Mouse (Mus musculus) liver, embryonic 13.5 days (tissue): Measurements from ENCODE around the gene Vps54. TPM values are rescaled to one million over a fixed set of nuclear protein-coding genes. Genes with fewer than 3 reads are reported as not detected.
"Not testable (repeated sequence)": the region's sequence is repeated elsewhere in the genome, so short reads cannot be mapped to it uniquely, and the experiment has no call there.

Source experiments
- ATAC-seq: fragments of 200-750 bp; cut with Nextera tagmentation; 2 replicates; pipeline ENCODE4 v1.8.0; 2017; ENCODE audit warnings: low read depth, mild to moderate bottlenecking, moderate number of reproducible peaks, moderate library complexity
- DNase-seq: peaks from one replicate; pipeline ENCODE4 v3.0.0; 2022
- H3K27ac ChIP-seq: fragments of 300-500 bp; sonication (generic); 2 replicates; pipeline ENCODE4 v1.5.1; 2015; ENCODE audit warnings: moderate library complexity, mild to moderate bottlenecking, inconsistent platforms
- H3K27me3 ChIP-seq: fragments of 300-500 bp; sonication (generic); 2 replicates; pipeline ENCODE4 v1.6.1; 2015; ENCODE audit warnings: mild to moderate bottlenecking, inconsistent platforms
- H3K36me3 ChIP-seq: fragments of 300-500 bp; sonication (generic); 2 replicates; pipeline ENCODE4 v1.6.1; 2015; ENCODE audit warnings: mild to moderate bottlenecking, inconsistent platforms
- H3K4me1 ChIP-seq: fragments of 300-500 bp; sonication (generic); replicated peaks from 2 replicates; pipeline ENCODE4 v1.6.1; 2015; ENCODE audit warnings: inconsistent platforms
- H3K4me2 ChIP-seq: fragments of 300-500 bp; sonication (generic); 2 replicates; pipeline ENCODE4 v1.6.1; 2015; ENCODE audit warnings: inconsistent platforms, mild to moderate bottlenecking, moderate library complexity
- H3K4me3 ChIP-seq: fragments of 300-500 bp; sonication (generic); replicated peaks from 2 replicates; pipeline ENCODE4 v1.5.1; 2015; ENCODE audit warnings: mild to moderate bottlenecking, inconsistent platforms
- H3K9ac ChIP-seq: fragments of 300-500 bp; sonication (generic); 2 replicates; pipeline ENCODE4 v1.6.1; 2015; ENCODE audit warnings: mild to moderate bottlenecking, inconsistent platforms
- H3K9me3 ChIP-seq: fragments of 300-500 bp; sonication (generic); replicated peaks from 2 replicates; pipeline ENCODE4 v1.6.1; 2016; ENCODE audit warnings: inconsistent platforms
- WGBS: fragments of 180-500 bp; shearing (Covaris S2); methylation state at CpG from one replicate; pipeline ENCODE4 v1.1.7; 2015; ENCODE audit not compliant: insufficient replicate concordance; 5-methylcytosine and 5-hydroxymethylcytosine counted together
- polyA plus RNA-seq: library from polyadenylated mRNA; unstranded; fragments of >200 nt; fragmentation: Nextera tagmentation; extraction: Ambion mirVana; gene quantifications from 2 replicates; pipeline ENCODE4 v1.2.1, GENCODE M21; 2015

The Vps54 gene
- polyA plus RNA-seq, 1 experiment from 2014 or later = 3.8 TPM

DNA sequence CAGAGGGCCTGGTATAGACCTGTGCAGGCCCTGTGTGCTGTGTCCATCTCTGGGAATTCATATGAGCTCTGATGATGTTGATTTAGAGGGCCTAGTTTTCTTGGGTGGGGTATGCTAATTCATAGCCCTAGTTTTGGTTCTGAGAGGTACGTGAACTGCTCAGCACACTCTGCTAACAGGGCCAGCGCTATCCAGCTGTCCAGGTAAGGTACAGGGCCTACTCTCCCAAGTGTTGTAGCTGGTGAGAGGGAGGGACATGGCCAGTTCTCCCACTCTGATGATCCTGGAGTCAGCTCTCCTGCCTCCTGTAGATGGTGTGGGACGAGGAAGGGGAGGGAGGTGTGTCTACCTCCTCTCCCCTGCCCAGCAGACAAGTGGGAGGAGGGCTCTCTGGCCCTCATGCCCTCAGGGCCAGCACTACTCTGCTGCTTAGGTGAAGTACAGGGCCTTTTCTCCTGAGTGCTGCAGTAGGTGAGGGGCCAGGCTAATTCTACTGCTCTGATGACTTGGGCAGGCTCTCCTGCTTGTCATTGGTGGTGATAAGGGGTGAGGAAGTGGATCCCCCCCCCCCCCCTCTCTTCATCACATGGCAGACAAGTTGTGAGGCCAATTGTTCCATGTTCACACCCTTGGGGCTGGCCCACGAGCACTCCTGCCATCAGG, 8.3 kb downstream of the Vps54 start:
- Histone ChIP-seq H3K4me2 (no peak overlapping the region), H3K9ac (no peak overlapping the region), H3K27me3 (no peaks in the 10 kb centered on the region), H3K4me3 (no peak overlapping the region), H3K4me1 (peaks cover 13% of the 10 kb centered on the region), H3K36me3 (no peaks in the 10 kb centered on the region; the same call in 1 of the 2 replicates), H3K9me3 (no peaks in the 10 kb centered on the region), H3K27ac (no peak overlapping the region)
- no peak for DNase-seq
- ATAC-seq = peak; percentile 31
- whole genome bisulfite sequencing = 68% methylated on average over 4 of the region's 4 CpGs

DNA sequence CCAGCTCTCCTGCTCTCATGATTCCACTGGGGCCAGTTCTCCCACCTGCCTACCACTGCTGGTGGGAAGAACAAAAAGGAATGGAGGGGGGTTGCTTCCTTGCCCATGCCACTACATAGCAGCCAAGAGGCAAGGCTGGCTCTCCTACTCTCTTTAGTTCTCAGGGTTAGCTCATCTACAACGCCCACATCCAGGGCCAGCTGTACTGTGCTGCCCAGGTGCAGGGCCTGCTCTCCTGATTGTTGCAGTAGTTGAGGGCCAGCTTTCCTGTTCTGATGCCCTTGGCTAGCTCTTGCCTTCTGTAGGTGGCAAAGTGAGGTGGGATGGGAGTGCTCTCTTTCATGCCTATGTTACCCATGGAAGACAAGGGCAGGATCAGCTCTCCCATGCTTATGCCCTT, 8.9 kb downstream of the Vps54 start:
- H3K4me3 ChIP-seq = no peak overlapping the region
- ATAC-seq = peak; percentile 26; the same call in 1 of the 2 replicates
- H3K27me3 ChIP-seq = no peaks in the 10 kb centered on the region
- DNase-seq = no peak
- 88% methylated on average over 1 of the region's 1 CpGs for WGBS
- no peak overlapping the region for H3K9ac ChIP-seq
- peaks cover 17% of the 10 kb centered on the region for H3K4me1 ChIP-seq
- H3K4me2 ChIP-seq = no peak overlapping the region
- no peak overlapping the region for H3K27ac ChIP-seq
- H3K9me3 ChIP-seq = no peaks in the 10 kb centered on the region
- H3K36me3 ChIP-seq = no peaks in the 10 kb centered on the region; the same call in 1 of the 2 replicates

- H3K9ac ChIP-seq = no peak overlapping the region
- H3K27me3 ChIP-seq = no peaks in the 10 kb centered on the region
- WGBS = 57% methylated on average over 1 of the region's 1 CpGs
- no peak overlapping the region for H3K27ac ChIP-seq
- no peak overlapping the region for H3K4me3 ChIP-seq
- H3K4me1 ChIP-seq = peaks cover 25% of the 10 kb centered on the region
- H3K36me3 ChIP-seq = no peaks in the 10 kb centered on the region; the same call in 1 of the 2 replicates
- no peak overlapping the region for H3K4me2 ChIP-seq
- no peaks in the 10 kb centered on the region for H3K9me3 ChIP-seq
- DNase-seq = no peak
- no peak for ATAC-seq
Observed at GRCm38 (mm10) chr11:21250366-21250765, 11.3 kb downstream of the Vps54 start.

DNA sequence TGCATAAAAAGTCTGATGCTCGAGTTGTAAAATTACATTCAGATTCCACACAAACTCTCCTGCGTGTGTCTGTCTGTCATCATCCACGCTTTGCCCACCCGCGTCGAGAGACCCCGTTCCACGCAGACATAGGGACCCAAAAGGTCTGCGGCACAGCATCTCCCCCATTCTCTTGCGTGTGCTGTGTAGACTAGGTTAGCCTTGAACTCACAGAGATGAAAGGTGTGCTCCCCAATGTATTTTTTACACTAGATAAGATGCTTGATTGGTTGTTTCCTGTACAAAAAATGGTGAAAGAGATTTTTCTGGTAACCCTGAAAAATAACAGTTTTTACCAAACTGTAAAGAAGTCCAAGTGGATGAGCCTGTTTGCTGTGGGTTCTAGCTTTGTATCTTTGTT, 19.5 kb downstream of the Vps54 start:
- H3K27ac ChIP-seq, ATAC-seq, H3K4me2 ChIP-seq, DNase-seq, H3K36me3 ChIP-seq, H3K4me1 ChIP-seq, H3K9ac ChIP-seq, H3K9me3 ChIP-seq, H3K4me3 ChIP-seq, H3K27me3 ChIP-seq: not testable (repeated sequence)
- 92% methylated on average over 10 of the region's 10 CpGs for WGBS

DNA sequence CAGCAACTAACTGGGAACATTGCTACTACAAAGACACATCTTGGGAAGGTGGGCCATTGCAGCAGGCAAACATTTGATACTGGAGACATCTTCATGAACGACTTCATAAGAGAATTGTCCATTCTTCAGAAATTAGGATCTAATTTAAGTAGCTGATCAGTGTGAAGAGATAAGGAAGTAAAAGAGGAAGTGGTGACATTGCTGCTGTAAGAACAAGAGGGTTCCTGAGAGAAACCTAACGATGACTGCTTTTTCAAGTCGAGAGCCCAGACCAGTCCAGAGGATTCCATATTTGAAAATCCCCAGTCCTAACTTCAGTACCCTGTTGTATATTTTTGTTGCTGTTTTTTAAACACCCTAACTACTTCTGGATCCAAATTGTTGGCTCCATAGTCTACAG, 26.3 kb downstream of the Vps54 start:
- H3K27me3 ChIP-seq = no peaks in the 10 kb centered on the region
- no peaks in the 10 kb centered on the region for H3K9me3 ChIP-seq
- no peak overlapping the region for H3K9ac ChIP-seq
- H3K36me3 ChIP-seq = peaks cover 16% of the 10 kb centered on the region
- 17% methylated on average over 3 of the region's 3 CpGs for whole genome bisulfite sequencing
- no peak for DNase-seq
- no peak overlapping the region for H3K4me2 ChIP-seq
- no peak overlapping the region for H3K27ac ChIP-seq
- ATAC-seq = no peak
- no peak overlapping the region for H3K4me3 ChIP-seq
- H3K4me1 ChIP-seq = no peaks in the 10 kb centered on the region

DNA sequence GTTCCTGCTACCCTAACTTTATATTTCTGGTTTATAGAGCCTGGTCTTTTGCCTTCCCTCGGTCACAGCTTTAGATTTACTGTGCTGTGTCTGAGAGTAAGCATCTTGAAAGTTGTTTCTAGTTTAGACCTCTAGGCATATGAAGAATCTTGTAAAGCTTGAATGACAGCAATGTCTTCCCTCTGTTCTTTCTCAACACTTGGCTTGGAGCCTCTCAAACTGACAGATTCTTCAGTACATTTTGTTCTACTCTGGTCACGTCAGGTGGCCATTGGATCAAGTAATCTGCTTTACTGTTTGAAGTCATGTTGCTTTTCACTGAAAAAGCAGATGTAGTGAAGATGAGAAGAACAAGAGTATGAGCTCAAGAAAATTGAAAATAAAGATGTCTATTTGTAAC, 37.1 kb downstream of the Vps54 start:
- ATAC-seq (no peak), DNase-seq (no peak)
- Histone ChIP-seq H3K9me3 (no peaks in the 10 kb centered on the region), H3K4me2 (no peak overlapping the region), H3K9ac (no peak overlapping the region), H3K36me3 (peaks cover 24% of the 10 kb centered on the region), H3K4me1 (no peaks in the 10 kb centered on the region), H3K4me3 (no peak overlapping the region), H3K27me3 (no peaks in the 10 kb centered on the region), H3K27ac (no peak overlapping the region)
- 85% methylated on average over 2 of the region's 2 CpGs for WGBS

DNA sequence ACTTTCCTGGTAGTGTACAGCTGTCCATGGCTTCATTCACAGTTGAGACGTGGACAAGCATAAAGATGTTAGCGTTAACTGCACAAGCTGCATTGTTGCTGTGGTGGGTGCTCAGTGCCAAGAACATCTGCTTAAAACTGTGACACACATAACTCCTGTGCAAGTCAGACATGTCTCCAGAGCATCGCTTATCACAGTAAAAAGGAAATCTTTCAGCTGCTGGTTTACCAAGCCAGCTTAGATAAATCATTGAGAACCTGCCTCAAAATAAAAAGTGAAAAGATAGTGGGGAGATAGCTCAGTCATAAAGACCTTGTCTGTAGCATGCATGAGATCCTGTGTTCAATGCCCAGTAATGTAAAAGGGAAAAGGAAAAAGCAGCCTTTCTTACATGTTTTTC, 47.3 kb downstream of the Vps54 start:
- Histone ChIP-seq H3K36me3 (peaks cover 7% of the 10 kb centered on the region; the same call in 1 of the 2 replicates), H3K9ac (no peak overlapping the region), H3K27ac (no peak overlapping the region), H3K27me3 (no peaks in the 10 kb centered on the region), H3K9me3 (no peaks in the 10 kb centered on the region), H3K4me2 (no peak overlapping the region), H3K4me3 (no peak overlapping the region), H3K4me1 (no peaks in the 10 kb centered on the region)
- ATAC-seq = no peak
- 50% methylated on average over 3 of the region's 3 CpGs for WGBS
- DNase-seq = no peak

DNA sequence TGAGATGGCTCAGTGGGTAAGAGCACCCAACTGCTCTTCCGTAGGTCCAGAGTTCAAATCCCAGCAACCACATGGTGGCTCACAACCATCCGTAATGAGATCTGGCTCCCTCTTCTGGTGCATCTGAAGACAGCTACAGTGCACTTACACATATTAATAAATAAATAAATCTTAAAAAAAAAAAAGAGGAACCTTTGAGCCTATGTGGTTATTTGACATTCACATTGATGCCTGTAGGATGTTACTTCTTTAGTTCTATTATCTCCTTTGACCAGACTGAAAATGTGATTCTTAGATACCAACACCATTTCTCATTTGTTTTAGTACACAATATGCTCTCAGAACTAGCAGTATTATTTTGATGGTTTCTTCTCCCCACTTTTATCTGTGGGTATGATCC, 49.1 kb downstream of the Vps54 start:
- not testable (repeated sequence) for H3K4me2 ChIP-seq, H3K9ac ChIP-seq, ATAC-seq, H3K27ac ChIP-seq, H3K4me3 ChIP-seq, H3K36me3 ChIP-seq, H3K27me3 ChIP-seq, H3K4me1 ChIP-seq, DNase-seq, H3K9me3 ChIP-seq
- whole genome bisulfite sequencing = 86% methylated on average over 2 of the region's 2 CpGs

DNA sequence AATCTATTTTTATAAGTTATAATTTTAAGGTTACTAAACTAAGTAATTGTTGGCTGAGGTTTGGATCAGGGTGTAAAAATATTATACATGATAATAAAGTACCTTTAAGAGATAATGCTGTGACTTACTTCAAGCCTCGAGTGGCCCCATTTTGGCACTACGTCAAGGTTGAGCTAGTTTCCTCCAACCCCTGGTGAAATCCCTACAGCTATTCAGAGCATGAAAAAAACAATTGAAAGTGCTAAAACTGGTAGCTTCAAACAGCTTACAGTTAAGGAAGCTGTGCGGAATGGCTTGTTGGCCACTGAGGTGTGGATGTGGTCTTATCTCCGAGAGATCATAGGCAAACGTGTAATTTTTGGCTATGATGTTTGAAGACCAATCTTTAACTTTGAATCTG, 56.4 kb downstream of the Vps54 start:
- Histone ChIP-seq H3K4me3 (no peak overlapping the region), H3K9ac (no peak overlapping the region), H3K36me3 (peaks cover 15% of the 10 kb centered on the region), H3K4me2 (no peak overlapping the region), H3K27me3 (no peaks in the 10 kb centered on the region), H3K4me1 (peaks cover 3% of the 10 kb centered on the region), H3K9me3 (no peaks in the 10 kb centered on the region), H3K27ac (no peak overlapping the region)
- 78% methylated on average over 5 of the region's 5 CpGs for WGBS
- DNase-seq = no peak
- ATAC-seq = no peak

DNA sequence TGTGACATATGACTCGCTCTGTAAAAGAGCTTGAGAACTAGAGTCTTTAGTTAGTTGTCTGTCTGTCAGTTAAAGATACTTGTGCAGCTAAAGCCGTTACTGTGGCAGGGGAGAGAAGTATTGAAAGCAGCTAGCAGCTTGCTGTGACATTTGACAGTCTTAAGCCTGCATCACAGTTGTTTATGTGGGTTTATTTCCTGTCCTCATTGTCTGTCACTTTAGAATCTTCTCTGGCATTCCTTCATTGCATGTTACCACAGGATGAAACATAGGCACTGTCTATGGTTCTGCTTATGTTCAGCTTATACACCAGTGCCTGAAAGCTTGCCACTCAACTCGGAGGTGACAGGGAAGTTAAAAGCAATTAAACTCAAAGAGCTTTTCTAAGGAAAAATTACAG, 64.5 kb downstream of the Vps54 start:
- Histone ChIP-seq H3K9ac (no peak overlapping the region), H3K4me3 (no peak overlapping the region), H3K27me3 (no peaks in the 10 kb centered on the region), H3K27ac (no peak overlapping the region), H3K9me3 (no peaks in the 10 kb centered on the region), H3K36me3 (peaks cover 37% of the 10 kb centered on the region), H3K4me1 (no peaks in the 10 kb centered on the region), H3K4me2 (no peak overlapping the region)
- 82% methylated on average over 3 of the region's 3 CpGs for WGBS
- no peak for DNase-seq
- no peak for ATAC-seq

DNA sequence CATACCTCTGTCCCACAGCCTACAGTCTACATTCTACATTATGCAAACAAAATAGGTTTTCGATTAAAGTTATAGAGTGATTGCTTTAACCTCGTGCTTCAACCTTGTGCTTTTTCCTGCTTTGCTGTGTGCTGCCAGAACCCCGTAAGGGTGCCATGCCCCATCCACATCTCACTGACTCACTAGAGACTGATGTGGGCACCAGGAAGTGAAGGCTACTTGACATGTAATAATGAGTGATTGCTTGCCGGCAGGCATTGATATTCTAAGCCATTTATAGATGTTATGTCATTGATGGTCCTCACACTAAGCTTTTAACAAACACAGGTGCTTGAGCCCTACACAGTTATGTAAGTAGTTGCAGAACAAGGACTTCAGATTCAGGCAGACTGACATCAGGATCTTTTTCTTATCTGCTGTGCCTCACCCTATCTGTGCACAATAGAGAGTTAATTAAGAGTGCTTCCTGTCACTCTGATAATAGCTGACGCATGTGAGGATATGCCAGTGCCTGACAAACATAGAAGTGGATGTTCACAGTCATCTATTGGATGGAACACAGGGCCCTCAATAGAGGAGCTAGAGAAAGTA, 68.1 kb downstream of the Vps54 start:
- Histone ChIP-seq H3K4me3 (no peak overlapping the region), H3K27me3 (no peaks in the 10 kb centered on the region), H3K4me2 (no peak overlapping the region), H3K36me3 (peaks cover 31% of the 10 kb centered on the region), H3K4me1 (no peaks in the 10 kb centered on the region), H3K27ac (no peak overlapping the region), H3K9me3 (no peaks in the 10 kb centered on the region), H3K9ac (no peak overlapping the region)
- 71% methylated on average over 5 of the region's 5 CpGs for WGBS
- DNase-seq = no peak
- no peak for ATAC-seq

GRCm38 (mm10) chr11:21308119-21308518, 69.0 kb downstream of the Vps54 start:
- Histone ChIP-seq H3K36me3 (peaks cover 34% of the 10 kb centered on the region), H3K4me2 (no peak overlapping the region), H3K4me1 (no peaks in the 10 kb centered on the region), H3K4me3 (no peak overlapping the region), H3K9ac (no peak overlapping the region), H3K9me3 (no peaks in the 10 kb centered on the region), H3K27me3 (no peaks in the 10 kb centered on the region), H3K27ac (no peak overlapping the region)
- ATAC-seq (no peak), DNase-seq (no peak)
- WGBS = 72% methylated on average over 5 of the region's 5 CpGs
